Mouse (Mus musculus) spleen, adult 2 months (tissue): ENCODE data around the gene Stx8.

Experiments used
- CTCF ChIP-seq: fragments of 200-500 bp; IDR thresholded peaks from 2 replicates; pipeline ENCODE4 v1.5.1; 2011; ENCODE audit warnings: mild to moderate bottlenecking, inconsistent platforms; ENCODE audit not compliant: insufficient read depth, insufficient read length, insufficient replicate concordance; ENCODE audit errors: extremely low read depth
- POLR2A ChIP-seq: fragments of 200-500 bp; IDR thresholded peaks from 2 replicates; pipeline ENCODE4 v1.6.1; 2011; ENCODE audit warnings: low read depth, low read length, inconsistent platforms

- no peak for TF ChIP-seq CTCF
- no peak for TF ChIP-seq POLR2A
Observed at GRCm38 (mm10) chr11:67999629-68000028, 33.6 kb downstream of the Stx8 start.
